Mouse (Mus musculus) MEL (cell line): ENCODE results near the gene Trim27. TPM values are rescaled to one million over a fixed set of nuclear protein-coding genes. Genes with fewer than 3 reads are reported as not detected.

Experiments
- DNase-seq: peaks from one replicate; pipeline ENCODE4 v3.0.0; 2011; ENCODE audit warnings: low read depth, low spot score
- H3K27ac ChIP-seq: 2 replicates; pipeline ENCODE4 v1.5.1; 2012; ENCODE audit warnings: low read depth, mild to moderate bottlenecking, control low read depth, low read length, moderate library complexity; ENCODE audit not compliant: control insufficient read depth
- H3K27me3 ChIP-seq, 2 experiments: fragments of 150-350 bp in 1 of 2; sonication (generic) in 1 of 2; 2 replicates each; pipeline ENCODE4 v1.6.1; 2012; ENCODE audit warnings: low read length in 2 of 2, mild to moderate bottlenecking in 2 of 2, improper control_type of control experiment in 1 of 2, moderate library complexity in 1 of 2; ENCODE audit not compliant: insufficient read depth in 2 of 2, control insufficient read depth in 1 of 2
- H3K36me3 ChIP-seq, 2 experiments: 2 replicates each; pipeline ENCODE4 v1.6.1; 2012 to 2014; ENCODE audit warnings: low read length in 2 of 2, improper control_type of control experiment in 1 of 2, inconsistent platforms in 1 of 2, mild to moderate bottlenecking in 1 of 2; ENCODE audit not compliant: insufficient read depth in 2 of 2, control insufficient read depth in 1 of 2
- H3K4me1 ChIP-seq, 2 experiments: fragments of 150-350 bp in 1 of 2; sonication (generic) in 1 of 2; 2 replicates each; pipeline ENCODE4 v1.6.1; 2012; ENCODE audit warnings: low read length in 2 of 2, improper control_type of control experiment in 1 of 2, mild to moderate bottlenecking in 1 of 2; ENCODE audit not compliant: insufficient read depth in 2 of 2, control insufficient read depth in 1 of 2
- H3K4me3 ChIP-seq, 2 experiments: fragments of 150-350 bp in 1 of 2; sonication (generic) in 1 of 2; 2 replicates each; pipeline ENCODE4 v1.5.1; 2012; ENCODE audit warnings: low read depth in 2 of 2, low read length in 2 of 2, mild to moderate bottlenecking in 2 of 2, moderate library complexity in 2 of 2, control low read depth in 1 of 2, improper control_type of control experiment in 1 of 2; ENCODE audit not compliant: control insufficient read depth in 1 of 2, insufficient read depth in 1 of 2
- H3K79me2 ChIP-seq: 2 replicates; pipeline ENCODE4 v1.6.1; 2012; ENCODE audit warnings: mild to moderate bottlenecking, low read length, moderate library complexity; ENCODE audit not compliant: control insufficient read depth, poor library complexity, insufficient read depth
- H3K9ac ChIP-seq: 2 replicates; pipeline ENCODE4 v1.6.1; 2012; ENCODE audit warnings: low read depth, mild to moderate bottlenecking, control low read depth, low read length, moderate library complexity; ENCODE audit not compliant: control insufficient read depth, poor library complexity, severe bottlenecking
- H3K9me3 ChIP-seq: fragments of 150-350 bp; sonication (generic); replicated peaks from 2 replicates; pipeline ENCODE4 v1.6.1; 2012; ENCODE audit warnings: mild to moderate bottlenecking, low read length, improper control_type of control experiment, moderate library complexity; ENCODE audit not compliant: insufficient read depth
- CTCF ChIP-seq, 3 experiments: IDR thresholded peaks in 2 of 3; conservative IDR thresholded peaks in 1 of 3; 2 replicates each; pipeline ENCODE4 v1.5.1; 2011 to 2012; ENCODE audit warnings: low read length in 3 of 3, low read depth in 2 of 3, mild to moderate bottlenecking in 2 of 3, improper control_type of control experiment in 1 of 3, inconsistent platforms in 1 of 3, mixed read lengths in 1 of 3, moderate library complexity in 1 of 3; ENCODE audit not compliant: control insufficient read depth in 1 of 3, insufficient read depth in 1 of 3, poor library complexity in 1 of 3, severe bottlenecking in 1 of 3
- E2F4 ChIP-seq: IDR thresholded peaks from 2 replicates; pipeline ENCODE4 v1.6.1; 2011; ENCODE audit warnings: low read depth, low read length, improper control_type of control experiment, borderline replicate concordance
- ELF1 ChIP-seq: IDR thresholded peaks from 2 replicates; pipeline ENCODE4 v1.6.1; 2014; ENCODE audit warnings: low read depth, mild to moderate bottlenecking, inconsistent platforms, low read length, improper control_type of control experiment, moderate library complexity
- EP300 ChIP-seq, 2 experiments: IDR thresholded peaks; 2 replicates each; pipeline ENCODE4 v1.6.1; 2011; ENCODE audit warnings: improper control_type of control experiment in 2 of 2, low read length in 2 of 2, low read depth in 1 of 2, mild to moderate bottlenecking in 1 of 2
- ETS1 ChIP-seq: IDR thresholded peaks from 2 replicates; pipeline ENCODE4 v1.6.1; 2012; ENCODE audit warnings: low read depth, mild to moderate bottlenecking, inconsistent platforms, low read length, improper control_type of control experiment, moderate library complexity
- GABPA ChIP-seq: IDR thresholded peaks from 2 replicates; pipeline ENCODE4 v1.6.1; 2012; ENCODE audit warnings: low read depth, mild to moderate bottlenecking, inconsistent platforms, low read length, improper control_type of control experiment, moderate library complexity
- GATA1 ChIP-seq: IDR thresholded peaks from 2 replicates; pipeline ENCODE4 v1.6.1; 2011; ENCODE audit warnings: low read depth, low read length, improper control_type of control experiment
- HCFC1 ChIP-seq: IDR thresholded peaks from 2 replicates; pipeline ENCODE4 v1.6.1; 2012; ENCODE audit warnings: low read depth, mild to moderate bottlenecking, inconsistent platforms, low read length, improper control_type of control experiment, moderate library complexity
- JUND ChIP-seq: IDR thresholded peaks from 2 replicates; pipeline ENCODE4 v1.6.1; 2011; ENCODE audit warnings: low read depth, mild to moderate bottlenecking, improper control_type of control experiment, low read length
- MAFK ChIP-seq: IDR thresholded peaks from 2 replicates; pipeline ENCODE4 v1.6.1; 2011; ENCODE audit warnings: low read depth, mild to moderate bottlenecking, low read length, improper control_type of control experiment, borderline replicate concordance
- MAX ChIP-seq: IDR thresholded peaks from 2 replicates; pipeline ENCODE4 v1.6.1; 2011; ENCODE audit warnings: low read length, improper control_type of control experiment
- MAZ ChIP-seq: IDR thresholded peaks from 2 replicates; pipeline ENCODE4 v1.6.1; 2012; ENCODE audit warnings: low read depth, mild to moderate bottlenecking, inconsistent platforms, low read length, improper control_type of control experiment
- MEF2A ChIP-seq: IDR thresholded peaks from 2 replicates; pipeline ENCODE4 v1.6.1; 2014; ENCODE audit warnings: low read depth, mild to moderate bottlenecking, inconsistent platforms, low read length, improper control_type of control experiment; ENCODE audit not compliant: poor library complexity, insufficient replicate concordance, severe bottlenecking; ENCODE audit errors: extremely low read depth
- MYB ChIP-seq: IDR thresholded peaks from 2 replicates; pipeline ENCODE4 v1.6.1; 2011; ENCODE audit warnings: mild to moderate bottlenecking, low read depth, low read length, improper control_type of control experiment
- NRF1 ChIP-seq: IDR thresholded peaks from 2 replicates; pipeline ENCODE4 v1.6.1; 2014; ENCODE audit warnings: low read depth, mild to moderate bottlenecking, inconsistent platforms, low read length, improper control_type of control experiment, moderate library complexity; ENCODE audit not compliant: poor library complexity, insufficient read depth, severe bottlenecking
- RAD21 ChIP-seq: IDR thresholded peaks from 2 replicates; pipeline ENCODE4 v1.6.1; 2011; ENCODE audit warnings: mild to moderate bottlenecking, low read depth, low read length, improper control_type of control experiment
- RCOR1 ChIP-seq: IDR thresholded peaks from 2 replicates; pipeline ENCODE4 v1.6.1; 2012; ENCODE audit warnings: low read depth, mild to moderate bottlenecking, inconsistent platforms, low read length, improper control_type of control experiment
- SMC3 ChIP-seq: IDR thresholded peaks from 2 replicates; pipeline ENCODE4 v1.6.1; 2011; ENCODE audit warnings: low read depth, low read length, improper control_type of control experiment
- TCF12 ChIP-seq: IDR thresholded peaks from 2 replicates; pipeline ENCODE4 v1.6.1; 2014; ENCODE audit warnings: low read depth, mild to moderate bottlenecking, inconsistent platforms, low read length, improper control_type of control experiment, moderate library complexity
- USF1 ChIP-seq: IDR thresholded peaks from 2 replicates; pipeline ENCODE4 v1.6.1; 2014; ENCODE audit warnings: low read depth, mild to moderate bottlenecking, inconsistent platforms, low read length, improper control_type of control experiment, moderate library complexity
- USF2 ChIP-seq, 2 experiments: IDR thresholded peaks; 2 replicates each; pipeline ENCODE4 v1.6.1; 2011 to 2012; ENCODE audit warnings: improper control_type of control experiment in 2 of 2, low read length in 2 of 2, borderline replicate concordance in 1 of 2, inconsistent platforms in 1 of 2, low read depth in 1 of 2, mild to moderate bottlenecking in 1 of 2; ENCODE audit not compliant: insufficient read depth in 1 of 2
- ZC3H11A ChIP-seq: IDR thresholded peaks from 2 replicates; pipeline ENCODE4 v1.6.1; 2012; ENCODE audit warnings: low read depth, mild to moderate bottlenecking, inconsistent platforms, low read length, improper control_type of control experiment
- ZKSCAN1 ChIP-seq: IDR thresholded peaks from 2 replicates; pipeline ENCODE4 v1.6.1; 2012; ENCODE audit warnings: low read depth, mild to moderate bottlenecking, inconsistent platforms, low read length, improper control_type of control experiment, moderate library complexity
- ZMIZ1 ChIP-seq: IDR thresholded peaks from 2 replicates; pipeline ENCODE4 v1.6.1; 2012; ENCODE audit warnings: low read depth, mild to moderate bottlenecking, inconsistent platforms, low read length, improper control_type of control experiment, moderate library complexity
- polyA plus RNA-seq, 2 experiments: library from polyadenylated mRNA; stranded (reverse) in 1 of 2; unstranded in 1 of 2; fragments of >175 nt in 1 of 2; fragments of >200 nt in 1 of 2; gene quantifications; 2 replicates each; pipeline versions ENCODE4 v1.2.1 to v1.2.4; 2012; ENCODE audit warnings: low replicate concordance in 2 of 2, low read depth in 1 of 2; ENCODE audit not compliant: insufficient read length in 2 of 2, insufficient read depth in 1 of 2, missing spikeins in 1 of 2
- total RNA-seq: library from RNA; depleted of rRNA; stranded (reverse); fragments of 300-350 nt; gene quantifications from 2 replicates; pipeline ENCODE4 v1.2.3, GENCODE M21; 2012

Gene Trim27
- total and polyA plus RNA-seq, 3 experiments = 258 to 339 (median 311) TPM

- H3K9me3 ChIP-seq = no peaks in the 10 kb centered on the region
- DNase-seq = peak; percentile 97
- TF ChIP-seq CTCF (IDR thresholded peaks at IDR 0.05 in 2 of 3, conservative IDR thresholded peaks at IDR 0.05 in 1 of 3; ENCODE audit: control insufficient read depth in 1 of 3, insufficient read depth in 1 of 3, low read depth in 2 of 3, low read length in 3 of 3, poor library complexity in 1 of 3, severe bottlenecking in 1 of 3) (0 out of 6 replicates have a peak, but pooled peaks of 1 of the 3 experiments have one; percentile 8), GATA1 (0 out of 2 replicates have a peak, but pooled peaks have one; percentile 28), ZMIZ1 (no peak)
- peaks cover 0 to 9% of the 10 kb centered on the region in 2 experiments; a peak in 2 of 4 replicates for H3K36me3 ChIP-seq
- H3K79me2 ChIP-seq = no peaks in the 10 kb centered on the region
- peak overlapping the region; percentile 72 for H3K9ac ChIP-seq
- no peaks in the 10 kb centered on the region for H3K27me3 ChIP-seq
- H3K27ac ChIP-seq = no peak overlapping the region
- H3K4me1 ChIP-seq = peaks cover 0 to 7% of the 10 kb centered on the region in 2 experiments; a peak in 2 of 4 replicates
- H3K4me3 ChIP-seq = peak overlapping the region; percentile 61 to 92
These were observed 6.8 kb upstream of the Trim27 start for GRCm38 (mm10) chr13:21172241-21173027.

- DNase-seq = peak; percentile 94
These were observed 6.2 kb upstream of the Trim27 start for GRCm38 (mm10) chr13:21173072-21173471.

GRCm38 (mm10) chr13:21176733-21177132, 2.5 kb upstream of the Trim27 start:
- Histone ChIP-seq H3K27ac (no peak overlapping the region), H3K27me3 (no peaks in the 10 kb centered on the region), H3K36me3 (peaks cover 2 to 20% of the 10 kb centered on the region in 2 experiments), H3K79me2 (peaks cover 18% of the 10 kb centered on the region), H3K9ac (no peak overlapping the region), H3K4me3 (no peak overlapping the region), H3K4me1 (peaks cover 12 to 16% of the 10 kb centered on the region in 2 experiments), H3K9me3 (no peaks in the 10 kb centered on the region)
- DNase-seq = no peak
- TF ChIP-seq NRF1 = no peak
- no peak for TF ChIP-seq ZMIZ1
- TF ChIP-seq ZKSCAN1 = no peak
- TF ChIP-seq MAZ = no peak
- TF ChIP-seq RCOR1 = no peak
- no peak for TF ChIP-seq TCF12
- no peak for TF ChIP-seq USF1
- TF ChIP-seq ETS1 = no peak
- TF ChIP-seq MEF2A = no peak
- TF ChIP-seq GABPA = no peak
- TF ChIP-seq MAX = no peak
- no peak for TF ChIP-seq ELF1
- TF ChIP-seq EP300 (IDR thresholded peaks at IDR 0.05; ENCODE audit: low read depth in 1 of 2, low read length in 2 of 2) = no peak
- TF ChIP-seq MYB = no peak
- TF ChIP-seq RAD21 = no peak
- no peak for TF ChIP-seq USF2 (IDR thresholded peaks at IDR 0.05; ENCODE audit: borderline replicate concordance in 1 of 2, insufficient read depth in 1 of 2, low read depth in 1 of 2, low read length in 2 of 2)
- no peak for TF ChIP-seq ZC3H11A
- no peak for TF ChIP-seq JUND
- TF ChIP-seq HCFC1 = no peak
- TF ChIP-seq SMC3 = no peak
- TF ChIP-seq, all 39 proteins: peak for 0

More at GRCm38 (mm10) chr13:21173072-21173471, 6.2 kb upstream of the Trim27 start:
- no peaks in the 10 kb centered on the region for H3K9me3 ChIP-seq
- H3K4me1 ChIP-seq = peaks cover 3 to 14% of the 10 kb centered on the region in 2 experiments
- peaks cover 0 to 14% of the 10 kb centered on the region in 2 experiments; a peak in 2 of 4 replicates for H3K36me3 ChIP-seq
- H3K27me3 ChIP-seq = no peaks in the 10 kb centered on the region
- no peak overlapping the region for H3K27ac ChIP-seq
- H3K4me3 ChIP-seq = peak overlapping the region; percentile 56 to 92
- peak overlapping the region; percentile 72 for H3K9ac ChIP-seq
- H3K79me2 ChIP-seq = no peaks in the 10 kb centered on the region
- TF ChIP-seq E2F4 (no peak), MAFK (no peak)
